Mouse (Mus musculus): ENCODE data around the gene Rnf186.

The Rnf186 gene

GRCm38 (mm10) chr4:138966866-138967265 is at the start of gene Rnf186:
TSS of gene Rnf186 (plus strand) at chr4:138967112.
- in situ Hi-C loops (cut with MboI): no loop called here

DNA sequence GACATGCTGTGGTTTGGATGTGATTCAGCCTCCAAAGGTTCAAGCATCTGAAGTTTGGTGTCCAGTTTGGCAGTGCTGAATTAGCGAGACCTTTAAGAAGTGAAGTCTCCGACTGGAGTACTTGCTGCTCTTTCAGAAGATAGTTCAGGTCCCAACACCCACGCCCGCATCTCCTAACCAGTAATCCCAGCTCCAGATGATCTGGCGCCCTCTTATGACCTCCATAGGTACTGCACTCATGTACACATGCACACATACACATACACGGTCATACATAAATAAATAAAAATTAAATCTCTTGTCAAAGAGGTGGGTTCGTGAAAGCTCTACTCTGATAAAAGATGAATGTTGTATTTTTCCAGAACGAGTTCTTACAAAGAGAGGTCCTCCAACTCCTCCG is 49.6 kb upstream of the Rnf186 start:
- in situ Hi-C loops (cut with MboI): no loop called here

- in situ Hi-C loops (cut with MboI): no loop called here
These were observed 45.4 kb upstream of the Rnf186 start for GRCm38 (mm10) chr4:138921254-138922130.

DNA sequence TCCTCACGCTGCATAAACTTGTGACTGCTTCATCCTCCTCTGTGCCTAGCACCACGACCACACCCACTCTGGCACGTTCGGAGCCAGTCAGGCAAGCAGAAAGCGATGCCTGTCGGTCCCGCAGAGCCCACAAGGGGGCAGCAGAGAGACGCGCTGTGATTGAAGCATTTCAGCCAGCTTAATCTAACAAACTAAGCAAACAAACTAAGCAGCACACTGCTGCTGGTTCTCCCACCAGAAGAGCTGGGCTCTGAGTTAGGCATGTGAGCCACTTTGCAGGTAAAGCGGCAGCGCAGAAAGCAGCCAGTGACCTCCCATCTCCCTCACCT is 44.8 kb upstream of the Rnf186 start:
- in situ Hi-C loops (cut with MboI): no loop called here

DNA sequence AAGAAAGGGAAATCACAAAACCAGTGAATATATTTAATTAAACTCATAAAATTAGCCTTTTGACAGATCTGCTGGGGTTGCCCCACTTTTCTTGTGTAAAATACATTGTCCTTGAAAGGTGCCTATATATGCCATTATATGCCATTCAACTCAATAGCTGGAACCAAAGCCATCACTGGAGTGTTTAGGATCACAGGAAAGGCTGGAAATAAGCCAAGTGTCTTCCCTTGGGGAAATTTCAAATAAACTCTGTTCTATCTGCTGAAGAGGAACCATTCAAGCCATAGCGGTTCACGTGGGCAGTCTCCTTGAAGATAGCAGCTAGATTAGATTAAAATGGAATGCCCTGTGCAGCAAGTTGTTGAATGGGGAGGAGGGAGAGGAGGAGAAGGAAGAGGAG is 41.4 kb upstream of the Rnf186 start:
- in situ Hi-C loops (cut with MboI): no loop called here

DNA sequence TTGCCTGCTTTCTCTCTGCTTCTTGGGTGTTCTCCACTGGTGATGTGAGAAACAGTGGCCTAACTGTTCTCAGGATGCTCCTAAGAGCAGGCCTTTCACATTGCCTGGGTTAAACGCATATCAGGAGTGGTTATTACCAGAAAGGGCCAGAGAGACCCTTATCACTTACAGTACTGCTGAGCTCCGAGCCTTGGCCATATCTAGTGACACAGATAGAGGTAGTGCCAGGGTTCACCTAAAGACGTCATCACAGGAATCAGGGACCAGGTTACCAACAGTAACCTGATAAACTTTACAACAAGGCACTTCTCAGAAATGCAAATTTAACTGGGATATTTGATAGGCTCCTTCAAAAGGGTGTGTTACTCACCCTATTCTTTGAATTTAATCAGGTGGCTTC is 33.0 kb upstream of the Rnf186 start:
- in situ Hi-C loops (cut with MboI): no loop called here

- in situ Hi-C loops (cut with MboI): no loop called here
These were observed 32.3 kb upstream of the Rnf186 start for GRCm38 (mm10) chr4:138934456-138935145.

DNA sequence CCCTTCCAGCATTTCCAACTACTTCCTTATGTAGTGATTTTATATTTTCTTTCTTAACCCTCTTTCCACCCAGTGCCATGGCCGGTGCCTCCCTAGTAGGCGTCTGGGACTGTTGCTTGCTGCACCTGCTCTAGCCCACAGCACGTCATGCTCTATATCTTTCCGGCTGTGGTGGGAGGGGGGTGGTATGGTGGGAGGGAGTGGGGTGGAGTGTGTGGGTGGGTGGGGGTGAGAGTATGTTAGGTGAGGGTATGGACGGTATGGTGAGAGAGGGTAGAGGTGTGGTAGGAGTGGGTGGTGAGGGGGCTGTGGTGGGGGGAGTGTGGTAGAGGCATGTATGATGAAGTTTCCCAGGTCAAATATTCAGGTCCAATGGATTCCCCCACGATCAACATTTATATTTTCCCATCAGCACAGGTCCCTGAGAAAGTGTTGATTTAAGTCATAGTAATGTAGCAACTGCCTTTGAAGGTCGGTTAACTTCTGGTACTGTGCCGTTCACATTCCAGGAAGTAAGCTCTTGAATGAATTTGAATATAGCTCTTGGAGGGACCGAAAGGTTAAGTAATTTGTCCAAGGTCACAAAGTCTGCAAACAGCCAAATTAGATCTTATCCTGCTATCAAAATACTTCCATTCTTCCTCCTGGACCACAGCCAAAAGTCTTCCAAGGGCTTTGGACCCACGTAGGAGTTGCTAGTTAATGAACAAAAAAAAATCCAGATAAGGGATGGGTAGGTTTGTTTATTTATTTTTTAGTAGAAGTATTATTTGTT is 28.2 kb upstream of the Rnf186 start:
- in situ Hi-C loops (cut with MboI): no loop called here

DNA sequence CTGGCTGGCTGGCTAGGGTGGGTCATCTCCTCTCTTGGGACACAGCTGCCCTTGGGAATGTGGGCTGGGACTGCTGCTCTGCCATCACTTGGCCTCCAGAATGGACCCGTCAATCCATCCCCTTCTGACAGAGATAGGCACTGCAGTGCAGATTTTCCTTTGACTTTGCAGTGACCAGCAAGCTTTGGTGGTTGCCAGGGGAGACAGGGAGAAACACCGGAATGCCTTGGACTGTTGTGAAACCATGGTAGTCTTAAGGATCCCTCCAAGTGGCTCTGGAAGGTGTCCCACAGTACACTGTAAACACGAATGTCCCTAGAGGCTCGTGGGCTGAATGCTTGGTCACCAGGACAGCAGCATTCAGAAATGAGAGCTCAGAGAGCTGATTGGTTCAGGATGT is 27.4 kb upstream of the Rnf186 start:
- in situ Hi-C loops (cut with MboI): no loop called here

- in situ Hi-C loops (cut with MboI): no loop called here
These were observed 25.5 kb upstream of the Rnf186 start for GRCm38 (mm10) chr4:138941401-138941800.

DNA sequence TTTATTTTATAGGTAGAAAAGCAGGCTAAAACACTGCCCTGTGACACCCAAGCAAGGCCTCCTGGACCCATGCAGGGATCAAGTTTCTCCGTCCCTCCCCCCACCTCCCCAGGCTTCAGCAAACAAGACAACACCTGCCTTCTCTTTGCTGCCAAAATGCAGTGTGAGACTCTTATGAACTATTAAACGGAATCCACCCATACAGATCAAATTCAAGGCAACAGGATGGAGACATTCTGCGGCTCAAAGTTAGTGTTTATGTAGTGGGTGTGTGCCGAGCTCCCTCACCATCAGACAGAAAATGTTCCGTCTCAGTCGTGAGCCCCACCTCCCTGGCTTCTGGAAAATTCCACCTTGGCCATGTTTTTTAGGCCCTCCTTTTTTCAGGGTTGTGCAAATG is 24.9 kb upstream of the Rnf186 start:
- in situ Hi-C loops (cut with MboI): no loop called here

- in situ Hi-C loops (cut with MboI): no loop called here
These were observed 23.2 kb upstream of the Rnf186 start for GRCm38 (mm10) chr4:138943730-138944129.

GRCm38 (mm10) chr4:138948257-138948656 is 18.7 kb upstream of the Rnf186 start:
- in situ Hi-C loops (cut with MboI): no loop called here

- in situ Hi-C loops (cut with MboI): no loop called here
These were observed 8.3 kb upstream of the Rnf186 start for GRCm38 (mm10) chr4:138958612-138959011.

GRCm38 (mm10) chr4:138959120-138959519 is 7.8 kb upstream of the Rnf186 start:
- in situ Hi-C loops (cut with MboI): no loop called here

- in situ Hi-C loops (cut with MboI): no loop called here
These were observed 7.0 kb upstream of the Rnf186 start for GRCm38 (mm10) chr4:138959926-138960325.

DNA sequence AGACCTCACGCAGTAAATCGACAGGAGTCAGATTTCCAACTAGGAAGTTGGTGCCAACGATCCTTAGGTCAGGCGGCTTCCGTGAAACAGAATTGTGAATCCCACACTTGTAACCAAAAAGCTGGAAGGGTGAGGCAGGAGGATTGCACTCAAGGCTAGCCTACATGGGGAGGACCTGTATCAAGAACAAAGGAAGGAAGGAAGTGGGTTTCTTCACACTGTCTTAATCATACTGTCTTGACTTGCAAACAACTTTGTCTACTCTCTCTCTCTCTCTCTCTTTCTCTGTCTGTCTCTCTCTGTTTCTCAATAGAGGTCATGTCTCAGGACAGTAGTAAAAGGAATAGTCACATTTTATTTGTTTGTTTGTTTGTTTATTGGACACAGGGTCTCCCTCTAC is 4.2 kb upstream of the Rnf186 start:
- in situ Hi-C loops (cut with MboI): no loop called here

DNA sequence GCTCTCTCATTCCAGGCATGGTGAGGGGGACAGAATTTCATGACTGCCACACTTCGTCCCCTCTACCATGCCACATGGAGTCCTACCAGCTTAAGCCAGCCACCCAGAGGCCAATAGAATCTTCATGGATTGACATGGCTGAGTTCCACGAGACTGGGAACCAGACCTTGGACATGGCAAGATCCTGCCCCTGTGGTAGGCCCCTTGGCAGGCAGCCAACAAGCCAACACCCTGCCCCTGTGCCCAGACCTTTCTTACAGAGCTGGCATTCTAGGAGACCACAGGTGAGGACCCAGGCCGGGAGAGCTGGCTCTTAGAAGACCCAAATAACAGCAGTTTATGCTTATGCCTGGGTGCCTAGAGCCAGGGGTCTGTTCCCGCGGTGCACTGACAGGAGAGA is 1.0 kb upstream of the Rnf186 start:
- in situ Hi-C loops (cut with MboI): no loop called here

GRCm38 (mm10) chr4:138967485-138967884 is 573 bp downstream of the Rnf186 start:
- in situ Hi-C loops (cut with MboI): no loop called here

GRCm38 (mm10) chr4:138968772-138969556 is 2.1 kb downstream of the Rnf186 start:
- in situ Hi-C loops (cut with MboI): no loop called here

DNA sequence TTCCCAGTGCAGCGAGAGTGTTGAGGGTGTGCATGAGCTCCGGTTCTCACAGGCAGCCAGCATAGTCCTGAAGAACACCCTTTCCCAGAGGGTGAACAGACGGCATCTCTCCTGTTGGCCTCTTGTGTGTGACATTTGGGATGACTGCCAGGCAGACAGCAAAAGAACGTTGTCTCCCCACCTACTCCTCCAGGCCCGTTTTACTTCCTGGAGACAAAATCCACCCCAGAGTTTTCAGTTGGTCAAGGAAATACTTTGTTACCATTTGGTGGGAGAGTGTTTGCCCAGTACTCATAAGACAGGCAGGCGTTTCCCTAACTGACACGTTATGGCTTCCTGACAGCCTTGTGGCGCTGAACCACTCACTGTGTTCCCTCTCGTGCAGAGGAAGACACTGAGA is 2.8 kb downstream of the Rnf186 start:
- in situ Hi-C loops (cut with MboI): no loop called here

- in situ Hi-C loops (cut with MboI): no loop called here
These were observed 4.5 kb downstream of the Rnf186 start for GRCm38 (mm10) chr4:138971371-138971770.
